Mouse (Mus musculus) E14TG2a.4 (cell line): ENCODE measurements around the gene Cryab.

ENCODE experiments used
- CTCF ChIP-seq: conservative IDR thresholded peaks from 2 replicates; pipeline ENCODE4 v1.5.1; 2014; ENCODE audit warnings: low read length
- POU5F1 ChIP-seq: IDR thresholded peaks from 2 replicates; pipeline ENCODE4 v1.6.1; 2014; ENCODE audit warnings: low read length, borderline replicate concordance

- TF ChIP-seq CTCF (no peak), POU5F1 (no peak)
Measured at GRCm38 (mm10) chr9:50756711-50757110, 5.6 kb downstream of the Cryab start.
